Mouse (Mus musculus) ES-E14 (cell line): ENCODE results near the gene Fsd1l. TPM values are rescaled to one million over a fixed set of nuclear protein-coding genes. Genes with fewer than 3 reads are reported as not detected.

Experiments used
- DNase-seq: peaks from one replicate; pipeline ENCODE4 v3.0.0-alpha.2; 2013; ENCODE audit warnings: low read depth, low spot score
- H3K27ac ChIP-seq: 2 replicates; pipeline ENCODE4 v1.5.1; 2012; ENCODE audit warnings: low read depth, mild to moderate bottlenecking, low read length, moderate library complexity, mixed read lengths; ENCODE audit not compliant: poor library complexity, insufficient read depth, severe bottlenecking
- H3K36me3 ChIP-seq: 2 replicates; pipeline ENCODE4 v1.6.1; 2012; ENCODE audit warnings: mild to moderate bottlenecking, low read length, moderate library complexity, mixed read lengths; ENCODE audit not compliant: control insufficient read depth, poor library complexity, insufficient read depth, severe bottlenecking
- H3K4me1 ChIP-seq, 2 experiments: fragments of 150-350 bp in 1 of 2; sonication (generic) in 1 of 2; 2 replicates each; pipeline ENCODE4 v1.6.1; 2012; ENCODE audit warnings: low read length in 2 of 2, mild to moderate bottlenecking in 1 of 2, mixed read lengths in 1 of 2; ENCODE audit not compliant: control insufficient read depth in 2 of 2, insufficient read depth in 2 of 2, poor library complexity in 1 of 2
- H3K4me3 ChIP-seq, 2 experiments: fragments of 150-350 bp in 1 of 2; sonication (generic) in 1 of 2; 2 replicates each; pipeline ENCODE4 v1.5.1; 2012; ENCODE audit warnings: low read length in 2 of 2, low read depth in 1 of 2, mild to moderate bottlenecking in 1 of 2, mixed read lengths in 1 of 2; ENCODE audit not compliant: insufficient read depth in 1 of 2, poor library complexity in 1 of 2, severe bottlenecking in 1 of 2
- H3K9ac ChIP-seq: 2 replicates; pipeline ENCODE4 v1.6.1; 2012; ENCODE audit warnings: low read depth, mild to moderate bottlenecking, low read length, mixed read lengths; ENCODE audit not compliant: poor library complexity, insufficient read depth, severe bottlenecking
- H3K9me3 ChIP-seq: fragments of 150-350 bp; sonication (generic); 2 replicates; pipeline ENCODE4 v1.6.1; 2012; ENCODE audit warnings: low read depth, mild to moderate bottlenecking, low read length; ENCODE audit not compliant: control insufficient read depth, insufficient read depth
- CHD2 ChIP-seq: IDR thresholded peaks from 2 replicates; pipeline ENCODE4 v1.6.1; 2014; ENCODE audit warnings: mild to moderate bottlenecking, low read depth, low read length, inconsistent platforms
- HCFC1 ChIP-seq: IDR thresholded peaks from 2 replicates; pipeline ENCODE4 v1.6.1; 2012; ENCODE audit warnings: low read length, inconsistent platforms, borderline replicate concordance; ENCODE audit not compliant: insufficient read depth
- MAFK ChIP-seq: IDR thresholded peaks from 2 replicates; pipeline ENCODE4 v1.6.1; 2014; ENCODE audit warnings: mild to moderate bottlenecking, low read depth, low read length, inconsistent platforms; ENCODE audit not compliant: insufficient read depth
- ZC3H11A ChIP-seq: IDR thresholded peaks from 2 replicates; pipeline ENCODE4 v1.6.1; 2012; ENCODE audit warnings: low read depth, mild to moderate bottlenecking, inconsistent platforms, low read length, borderline replicate concordance
- ZNF384 ChIP-seq: IDR thresholded peaks from 2 replicates; pipeline ENCODE4 v1.6.1; 2012; ENCODE audit warnings: low read depth, low read length, inconsistent platforms
- in situ Hi-C, 2 experiments: fragments of 600-800 bp; cut with MboI; formaldehyde crosslinking; loops; one replicate each; pipeline ENCODE4 v1.15.1; 2025; ENCODE audit warnings: low sequenced_read_pairs in 2 of 2, inconsistent platforms in 1 of 2; ENCODE audit not compliant: unreplicated experiment in 2 of 2
- total RNA-seq: library from RNA; depleted of rRNA; stranded (reverse); fragments of 300-350 nt; gene quantifications from 2 replicates; pipeline ENCODE4 v1.2.3, GENCODE M21; 2012

Gene Fsd1l
- total RNA-seq, 1 experiment, result 10.4 TPM

- peak overlapping the region; percentile 76 for H3K9ac ChIP-seq
- no peaks in the 10 kb centered on the region for H3K4me1 ChIP-seq
- H3K36me3 ChIP-seq, result no peaks in the 10 kb centered on the region
- in situ Hi-C loops, result no loop called here
- TF ChIP-seq CHD2 (no peak), ZNF384 (no peak), HCFC1 (no peak), ZC3H11A (no peak)
- H3K27ac ChIP-seq, result no peak overlapping the region
- H3K9me3 ChIP-seq, result no peaks in the 10 kb centered on the region
- no peak for DNase-seq
- H3K4me3 ChIP-seq, result peak overlapping the region; percentile 76 to 85
These were observed 709 bp downstream of the Fsd1l start for GRCm38 (mm10) chr4:53632011-53632349.

DNA sequence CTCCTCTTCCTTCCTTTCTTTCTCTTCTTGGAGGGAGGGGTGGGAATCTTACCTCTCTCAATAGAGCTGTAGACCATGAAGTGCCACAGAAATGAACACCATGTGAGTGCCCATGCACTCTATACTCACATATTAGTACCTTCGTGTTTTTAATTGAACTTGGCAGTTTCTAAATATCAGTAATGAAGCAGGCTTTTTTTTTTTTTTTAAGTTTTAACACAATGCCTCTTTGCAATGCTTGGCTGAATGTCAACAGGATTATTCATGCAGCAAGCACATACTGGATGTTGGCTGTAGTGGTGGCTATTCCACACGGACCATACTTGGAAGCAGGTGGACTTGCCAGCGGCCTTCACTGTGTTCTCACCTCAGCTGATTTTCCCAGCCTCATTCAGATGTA is 4.1 kb downstream of the Fsd1l start:
- no peak for DNase-seq
- H3K4me3 ChIP-seq, result no peak overlapping the region
- no peaks in the 10 kb centered on the region for H3K9me3 ChIP-seq
- no peak overlapping the region for H3K9ac ChIP-seq
- no peaks in the 10 kb centered on the region for H3K4me1 ChIP-seq
- TF ChIP-seq ZC3H11A, result no peak
- TF ChIP-seq HCFC1, result no peak
- TF ChIP-seq MAFK, result no peak
- TF ChIP-seq ZNF384, result no peak
- no peak for TF ChIP-seq CHD2
- no peak overlapping the region for H3K27ac ChIP-seq
- in situ Hi-C loops, result no loop called here
- no peaks in the 10 kb centered on the region for H3K36me3 ChIP-seq

- TF ChIP-seq CHD2 (no peak), ZNF384 (no peak), ZC3H11A (no peak), HCFC1 (no peak), MAFK (no peak)
- no peak overlapping the region for H3K4me3 ChIP-seq
- DNase-seq, result no peak
- H3K36me3 ChIP-seq, result no peaks in the 10 kb centered on the region
- in situ Hi-C loops, result no loop called here
- no peak overlapping the region for H3K27ac ChIP-seq
- no peaks in the 10 kb centered on the region for H3K9me3 ChIP-seq
- no peaks in the 10 kb centered on the region for H3K4me1 ChIP-seq
- no peak overlapping the region for H3K9ac ChIP-seq
These were observed 6.1 kb downstream of the Fsd1l start for GRCm38 (mm10) chr4:53637269-53637909.

- H3K4me1 ChIP-seq, result no peaks in the 10 kb centered on the region
- in situ Hi-C loops, result no loop called here
- no peak overlapping the region for H3K27ac ChIP-seq
- TF ChIP-seq ZNF384, result no peak
- no peak for TF ChIP-seq ZC3H11A
- no peak for TF ChIP-seq HCFC1
- TF ChIP-seq CHD2, result no peak
- TF ChIP-seq MAFK, result no peak
- no peaks in the 10 kb centered on the region for H3K36me3 ChIP-seq
- no peaks in the 10 kb centered on the region for H3K9me3 ChIP-seq
- H3K9ac ChIP-seq, result no peak overlapping the region
- no peak for DNase-seq
- no peak overlapping the region for H3K4me3 ChIP-seq
These were observed 7.4 kb downstream of the Fsd1l start for GRCm38 (mm10) chr4:53638549-53639123.

DNA sequence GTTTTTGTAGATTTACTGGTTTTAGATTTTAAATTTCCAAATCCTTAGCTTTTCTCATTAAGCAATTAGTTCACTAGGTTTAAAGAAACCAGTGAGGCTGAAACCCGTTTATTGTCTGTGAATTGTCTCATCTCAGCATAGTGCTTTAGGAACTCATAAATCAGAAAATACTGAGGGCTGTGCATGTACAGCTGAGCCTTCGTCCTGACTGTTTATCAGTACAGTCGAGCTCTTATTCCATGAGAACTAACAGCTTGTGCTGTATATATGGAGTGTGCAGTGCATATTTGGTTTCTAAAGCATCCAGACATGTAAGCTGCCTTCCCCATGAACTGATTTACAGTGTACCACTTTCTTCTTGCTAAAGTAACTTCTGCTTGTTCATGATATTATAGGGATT is 26.8 kb downstream of the Fsd1l start:
- H3K9ac ChIP-seq, result no peak overlapping the region
- no peaks in the 10 kb centered on the region for H3K36me3 ChIP-seq
- H3K4me1 ChIP-seq, result no peaks in the 10 kb centered on the region
- no peaks in the 10 kb centered on the region for H3K9me3 ChIP-seq
- no peak overlapping the region for H3K27ac ChIP-seq
- in situ Hi-C loops, result no loop called here
- H3K4me3 ChIP-seq, result no peak overlapping the region
- no peak for DNase-seq
- TF ChIP-seq ZC3H11A (no peak), ZNF384 (no peak), CHD2 (no peak), HCFC1 (no peak), MAFK (no peak)
